Mouse (Mus musculus) activated CD4-positive, CD25-positive, alpha-beta regulatory T cell, adult 4 months (primary cell): ENCODE results near the gene Uba3. TPM values are rescaled to one million over a fixed set of nuclear protein-coding genes. Genes with fewer than 3 reads are reported as not detected.

Experiments
- ATAC-seq: one replicate; pipeline ENCODE4 v1.8.0; 2017
- polyA plus RNA-seq, 2 experiments: library from polyadenylated mRNA; unstranded; fragments of 100-300 nt; shearing (Covaris generic); gene quantifications; one replicate each; pipeline ENCODE4 v1.2.1; 2017

Uba3 gene
- polyA plus RNA-seq, 2 experiments from 2014 or later = 34.6 to 41.3 TPM

DNA sequence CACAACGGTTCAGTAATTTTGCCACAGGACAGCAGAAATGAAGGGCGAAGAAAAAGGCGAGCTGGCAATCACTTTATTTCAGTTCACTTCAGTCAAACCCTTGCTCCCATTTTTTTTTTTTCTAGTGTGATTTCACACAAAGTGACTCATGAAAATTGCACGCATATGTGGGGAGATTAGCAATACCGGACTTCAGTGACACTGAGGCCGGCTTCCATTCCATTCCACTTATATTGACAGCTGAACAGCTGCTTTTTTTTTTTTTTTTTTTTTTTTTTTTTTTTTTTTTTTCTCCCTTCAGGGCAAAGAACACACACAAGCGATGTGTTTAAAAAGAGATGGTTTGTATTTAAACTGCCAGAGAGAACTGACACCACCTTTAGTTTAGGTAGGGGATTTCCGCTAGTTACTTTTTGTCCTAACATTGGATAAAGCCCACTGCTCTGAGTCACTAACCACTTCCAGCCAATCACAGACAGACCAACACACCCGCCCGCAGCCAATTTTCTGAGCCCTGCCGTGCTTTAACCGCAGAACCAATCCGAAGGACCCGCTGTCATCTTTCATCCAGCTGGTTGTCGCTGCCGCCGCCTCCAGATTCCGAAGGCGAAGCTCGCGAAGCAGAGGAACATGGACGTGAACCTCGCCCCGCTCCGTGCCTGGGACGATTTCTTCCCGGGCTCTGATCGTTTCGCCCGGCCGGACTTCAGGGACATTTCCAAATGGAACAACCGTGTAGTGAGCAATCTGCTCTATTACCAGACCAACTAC is 4.9 kb upstream of the Uba3 start, which contains the start of gene Arl6ip5:
Gene Arl6ip5 (plus strand): TSS at position 499 of the 771 bp plus-strand sequence.
- ATAC-seq = peak; percentile 80

DNA sequence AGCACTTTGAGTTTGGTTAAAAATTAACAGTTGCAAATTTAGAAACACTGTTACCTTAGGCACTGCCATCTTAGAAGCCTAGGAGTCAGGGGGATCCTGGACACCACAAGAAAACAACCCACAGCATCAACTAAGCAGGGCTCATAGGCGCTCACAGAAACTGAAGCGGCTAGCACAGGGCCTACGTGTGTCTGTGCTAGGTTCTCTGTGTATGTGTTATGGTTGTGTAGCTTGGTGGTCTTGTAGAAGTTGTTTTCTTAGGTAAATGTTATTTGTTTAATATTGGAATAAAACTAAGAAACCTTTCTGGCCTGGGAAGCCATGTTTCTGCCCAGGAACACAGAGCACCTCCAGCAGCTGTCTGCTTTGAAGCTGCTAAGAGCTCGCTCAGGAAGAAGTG is 4.3 kb upstream of the Uba3 start:
- no peak for ATAC-seq

DNA sequence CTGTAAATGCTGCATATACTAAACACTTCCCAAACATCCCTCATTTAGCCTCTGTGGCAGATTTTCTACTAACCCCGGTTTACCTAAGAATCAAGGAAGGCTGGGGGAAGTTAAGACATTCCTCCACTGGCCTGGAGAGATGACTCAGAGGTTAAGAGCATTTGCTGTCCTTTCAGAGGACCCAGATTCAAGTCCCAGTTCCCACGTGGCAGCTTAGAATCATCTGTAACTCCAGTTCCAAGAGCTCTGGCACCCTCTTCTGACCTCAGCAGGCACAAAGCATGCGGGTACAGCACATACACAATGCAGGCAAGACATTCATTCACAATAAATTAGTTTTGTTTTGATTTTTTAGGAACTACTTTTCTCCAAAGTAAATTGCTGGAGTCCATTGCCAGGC is 3.8 kb upstream of the Uba3 start:
- no peak for ATAC-seq

- no peak for ATAC-seq
These were observed 3.0 kb upstream of the Uba3 start for GRCm38 (mm10) chr6:97208406-97208805.

DNA sequence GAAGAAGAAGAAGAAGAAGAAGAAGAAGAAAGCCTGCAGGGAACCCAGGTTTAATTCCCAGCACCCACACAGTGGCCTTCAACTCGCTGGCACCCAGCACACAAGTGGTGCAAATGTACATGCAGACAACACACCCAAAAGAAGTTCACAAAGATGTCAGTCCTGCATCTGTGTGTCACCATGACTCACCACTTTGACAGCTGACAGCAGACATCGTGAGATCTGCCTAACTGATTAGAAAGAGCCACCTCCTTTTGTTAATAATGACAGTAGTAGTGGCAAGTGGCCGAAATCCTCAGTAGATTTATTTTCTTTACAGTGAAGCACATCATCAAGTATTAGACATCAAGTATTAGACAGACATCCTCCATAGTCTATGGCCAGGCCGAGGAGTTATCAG is 1.6 kb upstream of the Uba3 start:
- no peak for ATAC-seq

DNA sequence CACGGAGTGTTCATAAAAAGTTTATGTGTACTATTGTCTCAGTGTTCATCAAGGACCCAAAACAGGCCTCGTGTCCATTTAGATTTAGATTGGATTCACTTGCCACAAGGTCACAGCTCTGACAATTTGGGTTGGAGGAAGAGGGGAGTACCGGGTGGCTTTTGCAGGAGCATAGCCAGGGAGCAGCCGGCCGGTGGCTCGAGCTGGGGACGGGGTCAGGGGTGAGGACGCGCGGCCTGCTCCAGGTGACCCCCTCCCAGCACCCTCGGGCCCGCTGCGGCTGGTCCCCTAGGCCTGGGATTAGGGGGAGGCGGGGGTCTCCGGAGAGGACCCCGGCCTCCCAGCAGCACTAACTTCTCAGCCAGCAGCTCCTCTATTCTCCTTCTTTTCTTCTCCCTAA is 495 bp downstream of the Uba3 start:
- ATAC-seq = no peak

GRCm38 (mm10) chr6:97204252-97204869 is 1.1 kb downstream of the Uba3 start:
- ATAC-seq = no peak

DNA sequence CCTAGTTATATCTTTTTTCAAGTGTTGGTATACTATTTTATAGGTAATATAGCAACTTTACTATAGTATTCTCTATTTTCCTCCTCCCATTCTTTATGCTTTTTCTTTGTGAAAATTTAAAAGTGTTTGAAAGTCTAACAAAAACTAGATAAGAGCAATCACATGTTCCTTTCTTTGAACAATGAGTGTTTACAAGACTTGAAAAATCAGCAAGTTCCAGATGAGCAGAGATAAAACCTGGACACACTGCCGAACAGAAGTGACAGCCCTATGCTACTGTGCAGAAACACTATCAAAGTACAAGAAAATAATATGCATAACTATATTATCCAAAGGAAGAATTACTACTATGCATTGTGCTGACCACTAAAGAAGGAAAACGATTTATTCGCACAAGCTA is 3.0 kb downstream of the Uba3 start:
- ATAC-seq = no peak

DNA sequence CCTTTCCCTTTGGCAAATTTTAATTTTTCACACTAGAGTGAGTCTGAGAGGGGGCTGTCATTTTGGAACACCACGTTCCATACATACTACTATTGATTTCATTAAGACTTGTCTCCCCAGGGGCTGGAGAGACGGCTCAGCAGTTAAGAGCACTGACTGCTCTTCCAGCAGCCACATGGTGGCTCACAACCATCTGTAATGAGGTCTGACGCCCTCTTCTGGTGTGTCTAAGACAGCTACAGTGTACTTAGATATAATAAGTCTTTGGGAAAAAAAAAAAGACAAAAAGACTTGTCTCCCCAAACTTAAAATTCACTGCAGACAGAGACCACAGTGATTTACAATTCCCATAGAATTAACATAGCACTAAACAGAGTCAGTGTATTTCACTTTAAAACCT is 5.0 kb downstream of the Uba3 start:
- no peak for ATAC-seq

DNA sequence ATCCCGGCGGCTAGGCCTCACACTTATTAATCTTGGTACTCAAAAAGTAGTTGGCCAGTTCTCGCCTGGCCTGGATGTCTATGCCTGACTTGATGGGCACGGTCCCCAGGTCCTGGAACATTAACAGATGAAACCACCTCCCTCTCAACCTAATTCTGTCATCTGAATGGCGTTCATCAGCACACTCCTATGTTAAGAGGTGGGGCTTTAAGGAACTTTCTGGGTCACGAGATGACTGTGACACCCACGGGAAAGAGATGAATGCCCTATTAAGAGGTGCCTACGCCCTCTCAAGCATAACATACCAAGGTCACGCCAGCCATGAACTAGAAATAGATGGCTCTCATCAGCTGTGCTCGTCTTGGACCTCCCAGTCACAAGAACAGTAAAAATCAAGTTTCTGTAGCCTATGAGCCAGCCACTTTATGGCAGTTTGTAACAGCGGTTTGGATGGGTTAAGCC is 26.0 kb downstream of the Uba3 start:
- ATAC-seq = peak; percentile 52

DNA sequence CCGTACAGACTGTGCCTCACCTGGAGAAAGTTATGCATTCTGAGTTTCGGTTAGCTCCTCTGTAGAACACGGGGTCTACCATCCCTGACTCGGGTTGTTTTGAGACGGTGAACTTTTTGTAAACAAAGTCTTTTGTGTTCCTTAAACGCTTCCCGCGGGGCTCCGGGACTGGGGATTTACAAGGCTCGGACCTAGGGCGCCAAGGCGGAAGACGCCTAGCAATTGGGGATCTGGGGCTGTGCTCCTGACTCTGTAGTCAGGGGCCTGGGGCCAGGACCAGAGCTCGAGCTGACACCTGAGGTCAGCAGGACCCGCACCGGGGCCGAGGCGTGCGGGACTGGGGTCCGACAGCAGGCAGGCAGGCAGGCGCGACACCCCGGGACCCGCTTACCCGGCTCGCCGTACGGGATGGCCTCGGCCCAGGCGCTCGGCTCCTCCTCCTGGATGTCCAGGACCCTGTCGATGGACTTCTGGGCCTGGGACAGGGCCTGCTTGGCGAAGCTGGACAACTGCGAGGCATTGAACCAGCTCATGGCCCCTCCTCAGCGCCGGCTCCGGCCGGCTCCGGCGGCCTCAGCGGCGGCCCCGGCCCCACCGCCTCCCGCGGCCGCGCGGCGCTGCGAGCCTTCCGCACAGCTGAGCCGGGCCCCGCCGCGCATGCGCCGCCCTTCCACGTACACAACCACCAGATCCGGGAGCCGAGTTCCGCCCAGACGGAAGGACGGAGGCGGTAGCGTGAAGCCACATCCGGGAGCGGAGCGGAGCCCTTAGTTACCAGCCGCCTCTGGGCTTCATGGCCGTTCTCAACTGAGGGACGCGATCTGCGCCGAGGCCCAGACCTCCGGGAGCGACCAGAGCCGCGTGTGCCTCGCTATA is 26.7 kb downstream of the Uba3 start, which contains the start of gene Tmf1:
Gene Tmf1 (minus strand): TSS at position 632 of the 876 bp plus-strand sequence.
- peak; percentile 95 for ATAC-seq

- no peak for ATAC-seq
These were observed 29.7 kb downstream of the Uba3 start for GRCm38 (mm10) chr6:97175716-97176115.

DNA sequence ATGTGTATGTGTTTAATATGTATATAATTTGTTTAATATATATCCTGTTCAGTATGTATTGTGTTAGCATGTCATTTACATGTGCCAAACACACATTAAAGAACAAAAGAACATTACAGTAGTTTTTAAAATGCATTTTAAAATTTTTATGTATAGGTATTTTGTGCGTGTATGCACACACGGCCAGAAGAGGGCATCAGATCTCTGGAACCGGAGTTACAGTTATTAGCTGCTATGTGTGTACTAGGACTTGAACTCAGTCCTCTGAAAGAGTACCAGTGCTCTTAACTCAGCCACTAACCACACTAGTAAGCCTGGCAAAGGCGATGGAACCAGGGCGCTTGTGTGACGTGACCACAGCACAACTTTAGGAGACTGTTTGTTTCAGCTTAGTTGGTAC is 55.3 kb downstream of the Uba3 start:
- no peak for ATAC-seq

- ATAC-seq = no peak
These were observed 55.7 kb downstream of the Uba3 start for GRCm38 (mm10) chr6:97149721-97150120.

DNA sequence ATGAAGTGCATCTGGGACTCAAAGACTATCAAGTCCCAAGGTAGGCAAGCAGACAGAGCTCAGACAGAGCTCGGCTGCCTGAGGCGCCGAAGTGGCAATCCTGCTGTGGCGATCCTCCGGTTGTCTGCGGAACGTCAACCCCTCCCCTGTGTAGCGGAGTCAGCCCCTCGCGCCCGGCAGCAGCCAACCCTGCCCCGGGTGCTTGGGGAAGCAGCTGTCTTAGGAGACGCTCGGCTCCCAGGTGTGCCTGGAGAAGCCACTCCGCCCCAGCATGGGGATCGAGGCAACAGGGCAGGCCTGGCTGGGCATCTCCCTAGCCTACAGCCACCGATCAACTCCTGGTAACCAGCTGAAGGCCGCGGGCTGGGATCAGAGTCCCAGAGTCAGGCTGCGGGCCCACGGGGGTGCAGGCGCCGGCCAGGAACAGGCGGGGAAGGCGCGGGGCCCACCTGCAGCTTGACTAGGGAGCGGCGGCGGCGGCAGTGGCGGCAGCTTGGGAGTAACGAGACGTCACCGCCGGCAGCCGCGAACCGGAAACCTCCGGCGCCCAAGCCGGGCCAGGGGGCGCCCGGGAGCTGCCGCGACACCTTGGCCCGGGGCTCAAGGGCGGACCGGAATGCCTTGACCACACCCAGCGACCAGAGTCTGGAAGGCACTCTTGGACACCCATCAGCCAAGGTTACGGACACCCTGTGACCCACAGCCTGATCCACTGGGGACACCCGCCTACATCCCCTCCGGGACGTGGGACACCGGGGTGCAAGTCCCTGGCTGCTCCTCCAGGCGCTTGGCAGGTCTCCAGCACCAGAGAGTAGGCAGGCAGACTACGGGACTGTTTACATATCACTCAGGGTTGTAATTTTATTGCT is 56.8 kb downstream of the Uba3 start, which contains the start of gene Eogt:
Gene Eogt (minus strand): TSS at position 800 of the 869 bp plus-strand sequence.
- peak; percentile 87 for ATAC-seq

DNA sequence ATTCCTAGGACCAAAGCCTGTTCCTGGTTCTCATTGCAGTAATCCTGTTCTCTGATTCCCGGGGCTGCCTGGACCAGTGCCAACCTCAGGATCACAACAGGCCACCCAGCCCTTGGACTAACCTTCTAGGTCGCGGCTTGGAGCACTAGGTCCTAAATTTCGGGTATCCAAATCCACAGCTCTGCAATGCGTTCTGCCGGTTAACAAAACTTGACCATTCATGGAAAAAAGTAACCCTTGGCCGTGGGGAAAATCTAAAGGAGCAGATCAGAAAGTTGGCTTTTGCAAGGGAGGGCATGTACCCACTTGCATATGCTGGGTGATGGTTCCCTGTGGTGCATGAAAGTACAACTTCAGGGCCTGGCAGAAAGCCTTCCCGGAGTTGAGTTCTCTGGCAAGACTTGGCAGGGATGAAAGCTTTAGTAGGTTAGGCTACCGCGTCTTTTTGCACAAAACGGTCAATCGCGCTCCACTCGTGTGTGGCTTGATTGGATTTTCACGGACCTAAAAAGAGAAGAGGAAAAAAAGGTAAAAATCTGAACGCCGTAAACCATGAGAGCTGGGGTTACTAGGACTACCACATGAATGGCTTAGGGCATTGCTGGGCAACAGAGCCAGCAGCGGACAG is 57.6 kb downstream of the Uba3 start:
- no peak for ATAC-seq

DNA sequence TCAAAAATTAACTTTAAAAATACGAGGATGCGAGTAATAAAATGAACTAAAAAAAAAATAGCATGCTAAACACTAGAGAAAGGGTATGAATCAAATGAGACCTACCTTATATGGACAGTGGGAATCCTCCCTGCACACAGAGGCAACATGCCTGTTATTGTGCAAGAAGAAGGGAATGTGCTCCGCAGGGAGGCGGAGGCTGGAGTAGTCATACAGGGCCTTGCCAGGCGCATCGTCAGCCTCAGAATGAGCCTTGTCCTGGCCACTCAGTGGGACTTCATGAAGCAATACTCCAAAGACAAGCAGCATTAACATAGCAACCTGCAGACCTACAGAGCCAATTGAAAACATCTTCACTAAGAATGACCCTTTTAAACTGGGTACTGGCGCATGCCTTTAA is 60.3 kb downstream of the Uba3 start:
- no peak for ATAC-seq

DNA sequence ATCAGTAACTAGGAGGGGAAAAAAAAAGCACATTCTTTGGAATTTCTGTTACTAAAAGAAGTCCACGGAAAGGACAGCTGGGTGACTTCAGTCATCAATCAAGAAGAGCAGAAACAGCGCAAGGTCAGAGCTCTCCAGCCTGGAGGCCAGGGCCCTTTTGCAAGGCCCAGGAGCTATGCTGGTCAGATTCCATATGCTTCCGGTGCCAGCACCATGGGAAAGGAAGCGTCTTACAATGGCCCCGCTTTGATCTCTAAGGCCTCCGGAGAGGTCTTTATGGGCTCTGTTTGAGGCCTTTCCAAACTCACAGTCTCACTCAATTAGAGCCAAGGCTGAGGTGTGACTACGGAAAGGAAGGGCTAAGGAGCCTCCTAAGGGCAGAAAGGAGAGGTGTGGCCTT is 61.1 kb downstream of the Uba3 start:
- no peak for ATAC-seq

DNA sequence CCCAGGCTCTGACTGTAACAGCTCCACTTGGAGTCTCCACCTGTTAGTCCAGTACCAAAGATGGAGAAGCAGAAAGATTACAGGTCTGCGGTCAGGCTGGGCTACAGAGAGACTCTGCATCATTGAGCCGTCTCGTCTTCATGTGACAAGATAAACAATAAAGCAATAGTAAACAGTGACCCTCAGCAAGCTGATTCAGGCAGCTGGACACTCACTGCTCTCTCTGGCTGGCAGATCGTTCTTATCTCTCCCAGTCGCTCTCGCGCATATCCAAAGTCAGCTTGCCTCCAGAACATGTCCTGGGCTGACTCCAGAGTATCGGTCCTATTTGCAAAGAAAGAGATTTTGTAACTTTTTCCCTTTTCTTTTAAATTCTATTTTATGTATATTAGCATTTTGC is 62.8 kb downstream of the Uba3 start:
- ATAC-seq = no peak

- ATAC-seq = no peak
These were observed 63.6 kb downstream of the Uba3 start for GRCm38 (mm10) chr6:97141811-97142210.
